Comparison of ENCODE assay signal across 22 mouse cellular contexts in genomic region chr1:19221601-19222000, GRCm38 (mm10). TPM values are rescaled to one million over a fixed set of nuclear protein-coding genes. Genes with fewer than 3 reads are reported as not detected.
DNase-seq lines count a peak whose midpoint lies in the region; ATAC-seq lines count a peak whose summit lies in the region.
"Had no signal": no experiment of that assay in that cellular context is flagged by ENCODE, and none has a peak within 500 bp of the region (broad histone marks: within the 10 kb centered on the region; RNA-seq: fewer than 3 reads in every experiment).

No protein-coding gene starts in this region.

- no peak overlapping the region for H3K4me3 ChIP-seq in forebrain, embryonic 11.5 days (ENCODE audit: low read depth, low read length)
- H3K4me3 ChIP-seq in forebrain, embryonic 10.5 days = no peak overlapping the region
- H3K4me3 ChIP-seq in neural tube, embryonic 14.5 days (ENCODE audit: low read depth, low read length) = no peak overlapping the region
- no peak overlapping the region for H3K4me3 ChIP-seq in limb, embryonic 13.5 days
- H3K4me3 ChIP-seq: erythroblast, embryonic 14.5 days; heart, embryonic 10.5 days had no signal

- peak; percentile 37; the same call in 1 of the 2 replicates for ATAC-seq in forebrain, embryonic 11.5 days (replicated peaks; ENCODE audit: low FRiP score)
- no peak for ATAC-seq in neural tube, embryonic 14.5 days (ENCODE audit: low read depth)
- no peak for ATAC-seq in limb, embryonic 13.5 days (ENCODE audit: low FRiP score, low read depth)
- ATAC-seq: forebrain, postnatal 0 days had no signal

- H3K27ac ChIP-seq in forebrain, embryonic 11.5 days (ENCODE audit: low read depth, low read length) = no peak overlapping the region
- H3K27ac ChIP-seq in forebrain, embryonic 10.5 days = no peak overlapping the region
- no peak overlapping the region for H3K27ac ChIP-seq in neural tube, embryonic 14.5 days (ENCODE audit: low read depth, low read length)
- H3K27ac ChIP-seq in limb, embryonic 13.5 days = no peak overlapping the region
- H3K27ac ChIP-seq: heart, embryonic 10.5 days had no signal

- H3K36me3 ChIP-seq in forebrain, embryonic 11.5 days (ENCODE audit: control insufficient read depth, insufficient read depth, low read length) = no peaks in the 10 kb centered on the region
- H3K36me3 ChIP-seq in forebrain, embryonic 10.5 days (replicated peaks) = no peaks in the 10 kb centered on the region; the same call in 1 of the 2 replicates
- H3K36me3 ChIP-seq in neural tube, embryonic 14.5 days (ENCODE audit: control insufficient read depth, insufficient read depth, low read length) = no peaks in the 10 kb centered on the region
- no peaks in the 10 kb centered on the region for H3K36me3 ChIP-seq in limb, embryonic 13.5 days
- H3K36me3 ChIP-seq: heart, embryonic 10.5 days had no signal

- no peak overlapping the region for H3K9ac ChIP-seq in forebrain, embryonic 11.5 days (ENCODE audit: low read length)
- no peak overlapping the region for H3K9ac ChIP-seq in neural tube, embryonic 14.5 days (replicated peaks; ENCODE audit: low read depth, low read length)
- no peak overlapping the region for H3K9ac ChIP-seq in limb, embryonic 13.5 days
- H3K9ac ChIP-seq: forebrain, postnatal 0 days had no signal

- 2% methylated on average over 7 of the region's 7 CpGs for WGBS in forebrain, embryonic 11.5 days
- 3% methylated on average over 7 of the region's 7 CpGs for WGBS in forebrain, embryonic 10.5 days
- WGBS in neural tube, embryonic 14.5 days = under 1% methylated on average over 7 of the region's 7 CpGs
- under 1% methylated on average over 7 of the region's 7 CpGs for WGBS in limb, embryonic 13.5 days

- H3K4me2 ChIP-seq in forebrain, embryonic 11.5 days (ENCODE audit: low read depth, low read length, severe bottlenecking) = no peak overlapping the region
- 0 out of 2 replicates have a peak overlapping the region, but pooled peaks have one; percentile 8 for H3K4me2 ChIP-seq in neural tube, embryonic 14.5 days (ENCODE audit: low read depth, low read length)
- H3K4me2 ChIP-seq in limb, embryonic 13.5 days (replicated peaks) = peak overlapping the region; percentile 33

- no peak for DNase-seq in forebrain, embryonic 11.5 days (ENCODE audit: low spot score)
- no peak for DNase-seq in forebrain, embryonic 10.5 days (ENCODE audit: extremely low spot score, low spot score)
- no peak for DNase-seq in neural tube, embryonic 10.5 days (ENCODE audit: extremely low spot score, low spot score)
- no peak for DNase-seq in thymus, postnatal 25 days
- no peak for DNase-seq in cerebellum, postnatal 10 days
- DNase-seq in thymus, postnatal 14 days = no peak
- DNase-seq: adrenal gland, postnatal 25 days; cerebellum, adult 18-20 months; cerebellum, postnatal 36 days; forebrain, postnatal 0 days; heart, postnatal 10 days; kidney, adult 2 months; kidney, postnatal 10 days; lung, adult 18-20 months; lung, postnatal 36 days; right cerebral cortex, postnatal 4 days; thymus, adult 2 months had no signal

- H3K4me1 ChIP-seq in forebrain, embryonic 11.5 days (replicated peaks; ENCODE audit: control insufficient read depth, insufficient read depth, low read length) = peaks cover 4% of the 10 kb centered on the region; the same call in 1 of the 2 replicates
- H3K4me1 ChIP-seq in forebrain, embryonic 10.5 days = peaks cover 62% of the 10 kb centered on the region
- H3K4me1 ChIP-seq in neural tube, embryonic 14.5 days (ENCODE audit: control insufficient read depth, insufficient read depth, low read length) = no peaks in the 10 kb centered on the region; the same call in 1 of the 2 replicates
- peaks cover 11% of the 10 kb centered on the region; the same call in 1 of the 2 replicates for H3K4me1 ChIP-seq in limb, embryonic 13.5 days
- H3K4me1 ChIP-seq: heart, embryonic 10.5 days had no signal

- peaks cover 82% of the 10 kb centered on the region for H3K27me3 ChIP-seq in forebrain, embryonic 11.5 days (ENCODE audit: control insufficient read depth, insufficient read depth, low read length)
- H3K27me3 ChIP-seq in forebrain, embryonic 10.5 days (ENCODE audit: poor library complexity, severe bottlenecking) = peaks cover 100% of the 10 kb centered on the region
- H3K27me3 ChIP-seq in neural tube, embryonic 14.5 days (ENCODE audit: control insufficient read depth, insufficient read depth, low read length) = peaks cover 57% of the 10 kb centered on the region
- peaks cover 93% of the 10 kb centered on the region for H3K27me3 ChIP-seq in limb, embryonic 13.5 days
- H3K27me3 ChIP-seq: CH12.LX had no signal

- H3K9me3 ChIP-seq in forebrain, embryonic 11.5 days (ENCODE audit: control insufficient read depth, low read length) = no peaks in the 10 kb centered on the region
- H3K9me3 ChIP-seq in forebrain, embryonic 10.5 days = no peaks in the 10 kb centered on the region
- no peaks in the 10 kb centered on the region for H3K9me3 ChIP-seq in neural tube, embryonic 14.5 days (ENCODE audit: control insufficient read depth, low read length)
- H3K9me3 ChIP-seq in limb, embryonic 13.5 days = no peaks in the 10 kb centered on the region
- H3K9me3 ChIP-seq: heart, embryonic 10.5 days had no signal

RNA-seq across cellular contexts. Expression of gene Tfap2b, which starts 12.9 kb away (rescaled TPM):
- 15.6 and 17.1 TPM in 2 replicates for polyA plus RNA-seq in forebrain, embryonic 11.5 days (2014; fragmentation: Nextera tagmentation; extraction: Ambion mirVana)
- 29.8 and 32.2 TPM in 2 replicates for polyA plus RNA-seq in forebrain, embryonic 10.5 days (2016; fragmentation: Nextera tagmentation; extraction: Ambion mirVana)
- polyA plus RNA-seq in neural tube, embryonic 14.5 days (2014; fragmentation: Nextera tagmentation; extraction: Ambion mirVana) = 49.2 and 51.8 TPM in 2 replicates
- polyA plus RNA-seq in limb, embryonic 13.5 days (2015; fragmentation: Nextera tagmentation; extraction: Ambion mirVana) = 57.2 and 66.0 TPM in 2 replicates
- polyA plus RNA-seq: erythroblast, embryonic 14.5 days had no signal
